Mouse (Mus musculus) embryonic facial prominence, embryonic 15.5 days (tissue): ENCODE results near the gene Selenbp2. TPM values are rescaled to one million over a fixed set of nuclear protein-coding genes. Genes with fewer than 3 reads are reported as not detected.

Experiments used
- polyA plus RNA-seq: library from polyadenylated mRNA; unstranded; fragments of >200 nt; fragmentation: Nextera tagmentation; extraction: Ambion mirVana; gene quantifications from 2 replicates; pipeline ENCODE4 v1.2.1, GENCODE M21; 2015

Gene Selenbp2
- polyA plus RNA-seq, 1 experiment from 2014 or later, result 2.5 TPM

Other genes with a start within 250 kb of the Selenbp2 start
- gene Oaz3, start 249.6 kb upstream of the Selenbp2 start, polyA plus RNA-seq, result 0.40 and 0.68 TPM in 2 replicates
- 9.4 and 13.7 TPM in 2 replicates for gene Celf3, start 215.3 kb upstream of the Selenbp2 start, polyA plus RNA-seq
- 16.7 and 31.7 TPM in 2 replicates for gene Riiad1, start 213.2 kb upstream of the Selenbp2 start, polyA plus RNA-seq
- 47.8 and 48.9 TPM in 2 replicates for gene Snx27, start 110.8 kb upstream of the Selenbp2 start, polyA plus RNA-seq
- not detected in 2 replicates for gene Gm10972, start 50.4 kb upstream of the Selenbp2 start, polyA plus RNA-seq
- gene Tuft1, start 34.7 kb upstream of the Selenbp2 start, polyA plus RNA-seq, result 25.8 and 27.0 TPM in 2 replicates
- 10.1 and 12.6 TPM in 2 replicates for gene Cgn, start 92.9 kb downstream of the Selenbp2 start, polyA plus RNA-seq
- gene Pogz, start 144.0 kb downstream of the Selenbp2 start, polyA plus RNA-seq, result 15.3 and 16.4 TPM in 2 replicates
- 328 and 351 TPM in 2 replicates for gene Psmb4, start 193.4 kb downstream of the Selenbp2 start, polyA plus RNA-seq
- gene Selenbp1, start 239.5 kb downstream of the Selenbp2 start, polyA plus RNA-seq, result 51.5 and 61.5 TPM in 2 replicates